Mouse (Mus musculus): ENCODE results near the gene Ccdc162.

DNA sequence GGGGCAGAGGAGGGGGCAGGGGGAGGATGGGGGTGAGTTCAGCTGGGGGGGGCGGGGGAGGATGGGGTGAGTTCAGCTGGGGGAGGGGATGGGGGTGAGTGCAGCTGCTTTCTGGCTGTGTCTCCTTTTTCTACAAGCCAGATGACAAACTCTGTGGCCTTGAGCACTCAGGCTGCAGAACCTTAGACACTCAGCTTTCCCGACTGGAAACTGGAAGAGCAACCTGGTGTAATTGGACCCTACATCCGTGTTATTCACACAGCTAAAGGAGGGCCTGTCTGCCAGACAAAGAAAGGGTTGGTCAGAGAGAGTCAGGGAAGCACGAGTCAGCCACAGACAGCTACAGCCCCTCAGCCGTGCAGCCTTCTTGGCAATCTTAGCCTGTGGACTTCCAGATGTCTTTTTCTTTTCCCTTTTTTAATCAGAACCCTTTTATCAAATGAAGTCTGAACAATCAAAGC lies 133.5 kb downstream of the Ccdc162 start:
- TF ChIP-seq POLR2A (IDR thresholded peaks at IDR 0.05; ENCODE audit: borderline replicate concordance, control insufficient read depth, low read depth, low read length): no peak
- no peak for TF ChIP-seq CTCF (IDR thresholded peaks at IDR 0.05; ENCODE audit: control insufficient read depth, insufficient read depth, low read length)
